Mouse (Mus musculus) skeletal muscle tissue, adult 2 months (tissue): ENCODE results near the gene Ak4.

ENCODE experiments used
- DNase-seq: peaks from one replicate; pipeline ENCODE4 v3.0.0-alpha.2; 2012; ENCODE audit warnings: low read depth, low spot score

Gene Ak4

GRCm38 (mm10) chr4:101511768-101512521 lies 92.9 kb downstream of the Ak4 start:
- no peak for DNase-seq

- DNase-seq = no peak
Measured at GRCm38 (mm10) chr4:101513251-101513650, 94.2 kb downstream of the Ak4 start.

GRCm38 (mm10) chr4:101515853-101516252 lies 96.8 kb downstream of the Ak4 start:
- no peak for DNase-seq
